Mouse (Mus musculus) MN1 (cell line): ENCODE measurements around the gene Eif4a2.
A peak's percentile ranks its signal among the peaks of the same experiment; 100 is the strongest.

Experiments
- DNase-seq: peaks from one replicate; pipeline ENCODE4 v3.0.0-alpha.2; 2016; ENCODE audit warnings: low spot score

Eif4a2 gene

DNA sequence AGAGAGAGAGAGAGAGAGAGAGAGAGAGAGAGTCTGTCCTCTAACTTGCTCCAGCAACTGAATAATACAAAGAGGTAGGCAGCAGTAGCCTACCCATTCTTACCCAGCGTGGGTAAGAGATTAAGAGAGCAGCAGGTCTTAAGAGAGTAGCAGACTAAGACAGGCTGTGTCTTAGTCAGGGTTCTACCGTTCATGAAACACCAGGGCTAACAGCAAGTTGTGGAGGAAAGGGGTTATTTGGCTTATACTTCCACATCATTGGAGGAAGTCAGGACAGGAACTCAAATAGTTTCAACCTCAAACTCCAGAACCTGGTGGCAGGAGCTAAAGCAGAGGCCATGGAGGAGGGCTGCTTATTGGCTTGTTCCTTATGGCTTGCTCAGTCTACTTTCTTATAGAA is 3.4 kb upstream of the Eif4a2 start:
- no peak for DNase-seq

DNA sequence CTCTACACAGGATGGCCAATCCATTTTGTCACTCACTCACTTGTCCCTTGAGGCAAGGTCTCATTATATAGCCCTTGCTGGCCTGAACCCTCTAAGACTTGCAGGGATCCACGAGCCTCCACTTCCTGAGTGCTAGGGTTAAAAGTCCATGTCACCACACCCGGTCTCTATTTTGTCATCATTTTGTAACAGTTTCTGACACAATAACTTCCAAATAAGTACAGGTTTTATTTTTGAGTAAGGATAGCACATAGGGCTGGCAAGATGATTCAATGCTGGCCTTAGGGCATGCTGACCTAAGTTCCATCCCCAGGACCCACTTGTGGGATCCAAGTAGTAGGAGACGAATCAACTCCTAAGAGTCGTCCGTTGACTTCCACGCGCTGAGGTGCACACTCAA is 1.1 kb upstream of the Eif4a2 start:
- DNase-seq: no peak

DNA sequence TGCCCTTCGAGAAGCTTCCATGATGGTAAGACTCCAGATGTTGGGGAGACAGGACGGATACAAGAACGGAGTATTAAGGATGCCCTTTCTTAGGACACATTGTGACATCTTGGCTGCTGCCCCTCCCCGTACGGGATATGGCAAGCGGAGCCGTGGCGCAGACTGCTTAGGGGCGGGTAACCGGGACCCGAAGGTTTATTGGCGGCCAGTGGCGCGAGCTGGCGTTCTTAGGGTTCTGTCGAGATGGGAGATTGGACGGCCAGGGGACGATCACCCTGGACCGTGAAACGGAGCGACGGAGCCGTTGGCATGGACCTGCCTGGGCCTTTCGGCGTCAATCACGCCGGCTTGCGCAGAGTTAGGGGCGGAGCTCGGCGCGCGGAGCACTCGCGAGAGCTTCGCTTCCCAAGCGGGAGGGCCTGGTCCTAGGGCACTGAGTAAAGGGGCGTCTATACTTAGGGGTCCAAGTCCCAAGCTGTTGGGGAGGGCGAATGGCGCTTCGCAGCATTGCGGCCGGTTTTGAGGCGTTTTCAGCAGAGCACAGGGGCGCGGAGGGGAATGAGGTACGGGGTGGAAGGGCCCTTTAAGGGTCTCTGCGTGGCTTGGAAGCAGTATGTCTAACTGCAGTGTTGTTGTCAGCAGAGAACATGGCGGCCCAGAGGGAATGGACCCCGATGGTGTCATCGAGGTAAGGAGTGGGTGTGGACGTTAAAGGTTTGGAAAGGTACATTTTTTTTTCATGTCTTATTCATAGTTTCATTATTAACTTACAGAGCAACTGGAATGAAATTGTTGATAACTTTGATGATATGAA is 909 bp downstream of the Eif4a2 start:
- DNase-seq: peak; percentile 83

DNA sequence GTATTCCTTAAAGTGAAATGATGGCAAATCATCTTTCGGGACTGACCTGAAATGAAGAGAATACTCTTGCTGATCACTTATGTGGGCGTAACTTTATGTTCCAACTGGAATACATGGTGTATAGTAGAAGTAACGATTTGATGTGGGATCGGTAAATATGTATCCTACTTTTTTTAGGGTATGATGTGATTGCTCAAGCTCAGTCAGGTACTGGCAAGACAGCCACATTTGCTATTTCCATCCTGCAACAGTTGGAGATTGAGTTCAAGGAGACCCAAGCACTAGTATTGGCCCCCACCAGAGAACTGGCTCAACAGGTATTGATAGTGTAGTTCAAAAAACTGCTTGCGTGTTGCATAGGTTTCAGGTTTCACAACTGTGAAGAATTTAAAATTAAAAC is 1.7 kb downstream of the Eif4a2 start:
- no peak for DNase-seq

DNA sequence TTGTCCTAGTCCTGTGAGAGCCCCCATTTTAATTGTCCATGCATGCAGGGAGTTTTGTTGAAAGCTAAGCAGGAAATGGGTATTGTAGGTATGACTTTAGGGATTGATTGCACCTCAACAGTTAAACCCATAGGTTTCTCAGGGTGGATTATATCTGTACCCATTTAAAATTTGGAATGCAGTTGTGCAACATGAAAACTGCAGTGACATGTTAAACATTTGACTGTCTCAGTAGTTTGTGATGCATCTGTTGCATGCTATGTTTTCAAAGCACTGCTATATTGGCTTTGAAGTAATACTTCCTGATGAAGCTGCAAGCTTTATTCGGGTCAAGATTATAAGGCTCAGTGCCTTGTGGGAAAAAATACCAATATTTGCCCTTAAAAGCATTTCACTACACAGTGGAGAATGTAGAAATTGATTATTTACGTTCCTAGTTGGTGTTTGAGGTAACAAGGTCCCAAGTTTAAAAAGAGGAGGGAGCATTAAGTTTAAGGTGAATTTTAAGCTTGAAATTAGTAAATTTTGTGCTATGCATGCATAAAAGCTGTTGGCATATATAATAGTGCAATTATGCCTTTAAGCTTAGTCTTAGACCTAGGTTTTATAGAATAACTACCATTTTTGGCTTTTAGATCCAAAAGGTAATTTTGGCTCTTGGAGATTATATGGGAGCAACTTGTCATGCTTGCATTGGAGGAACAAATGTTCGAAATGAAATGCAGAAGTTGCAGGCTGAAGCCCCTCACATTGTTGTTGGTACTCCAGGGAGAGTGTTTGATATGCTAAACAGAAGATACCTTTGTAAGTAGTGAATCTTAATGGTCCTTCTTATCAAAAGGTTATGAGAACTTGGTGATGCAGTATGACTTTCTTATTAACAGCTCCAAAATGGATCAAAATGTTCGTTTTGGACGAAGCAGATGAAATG is 2.4 kb downstream of the Eif4a2 start:
- DNase-seq: no peak

DNA sequence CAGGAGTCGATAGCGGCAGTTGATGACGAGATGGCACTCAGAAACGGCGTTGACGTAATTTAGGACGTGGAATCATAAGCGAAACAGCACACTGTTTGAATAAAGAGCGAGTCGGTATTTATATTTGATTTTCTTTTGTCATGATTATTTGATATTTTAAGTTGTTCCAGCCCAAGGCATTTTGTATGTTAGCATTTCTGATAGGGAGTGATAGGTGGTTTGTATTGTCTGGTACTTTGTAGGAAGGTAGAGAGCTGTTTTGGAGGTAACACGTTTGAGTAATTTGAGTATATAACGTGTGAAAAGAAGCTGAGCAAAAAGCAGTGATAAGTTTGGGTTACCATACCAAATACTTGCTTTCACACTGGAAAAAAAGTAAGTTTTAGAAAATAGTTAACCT is 5.1 kb downstream of the Eif4a2 start:
- DNase-seq: no peak

DNA sequence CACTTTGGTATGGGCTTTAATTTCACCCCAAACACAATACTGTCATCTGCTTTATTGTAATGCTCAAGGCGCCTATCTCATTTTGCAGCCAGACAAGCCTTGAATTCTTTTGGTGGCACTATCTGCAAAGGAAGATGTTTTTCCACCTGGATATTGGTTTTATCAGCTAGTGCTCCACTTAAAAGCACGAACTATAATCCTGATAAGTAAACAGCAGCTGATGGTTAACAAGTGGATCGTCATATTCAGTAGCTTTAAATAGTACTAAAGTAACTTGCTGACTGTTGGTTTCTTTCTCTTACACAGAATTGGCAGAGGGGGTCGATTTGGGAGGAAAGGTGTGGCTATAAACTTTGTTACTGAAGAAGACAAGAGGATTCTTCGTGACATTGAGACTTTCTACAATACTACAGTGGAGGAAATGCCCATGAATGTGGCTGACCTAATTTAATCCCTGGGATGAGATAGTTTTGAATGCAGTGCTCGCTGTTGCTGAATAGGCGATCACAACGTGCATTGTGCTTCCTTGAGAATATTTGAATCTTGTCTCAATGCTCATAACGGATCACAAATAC is 5.7 kb downstream of the Eif4a2 start:
- DNase-seq: no peak

DNA sequence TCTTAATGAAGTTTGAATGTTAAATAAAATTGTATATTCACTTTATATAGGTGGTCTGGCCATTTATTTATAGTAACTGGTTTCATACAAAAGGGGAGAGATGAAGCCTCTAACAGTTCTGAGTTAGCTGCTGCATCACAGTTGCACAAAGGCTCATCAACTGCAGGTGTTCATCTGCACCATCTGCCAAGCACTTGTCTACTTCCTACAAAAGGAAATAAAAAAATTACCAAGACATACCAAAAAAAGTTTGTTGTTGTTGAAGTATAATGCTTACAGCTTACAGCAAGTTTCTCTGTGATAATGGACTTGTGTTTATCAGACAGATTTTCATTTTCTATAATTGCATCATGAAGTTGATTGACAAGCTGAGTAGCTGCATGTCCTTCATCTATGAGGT is 6.7 kb downstream of the Eif4a2 start:
- DNase-seq: no peak

DNA sequence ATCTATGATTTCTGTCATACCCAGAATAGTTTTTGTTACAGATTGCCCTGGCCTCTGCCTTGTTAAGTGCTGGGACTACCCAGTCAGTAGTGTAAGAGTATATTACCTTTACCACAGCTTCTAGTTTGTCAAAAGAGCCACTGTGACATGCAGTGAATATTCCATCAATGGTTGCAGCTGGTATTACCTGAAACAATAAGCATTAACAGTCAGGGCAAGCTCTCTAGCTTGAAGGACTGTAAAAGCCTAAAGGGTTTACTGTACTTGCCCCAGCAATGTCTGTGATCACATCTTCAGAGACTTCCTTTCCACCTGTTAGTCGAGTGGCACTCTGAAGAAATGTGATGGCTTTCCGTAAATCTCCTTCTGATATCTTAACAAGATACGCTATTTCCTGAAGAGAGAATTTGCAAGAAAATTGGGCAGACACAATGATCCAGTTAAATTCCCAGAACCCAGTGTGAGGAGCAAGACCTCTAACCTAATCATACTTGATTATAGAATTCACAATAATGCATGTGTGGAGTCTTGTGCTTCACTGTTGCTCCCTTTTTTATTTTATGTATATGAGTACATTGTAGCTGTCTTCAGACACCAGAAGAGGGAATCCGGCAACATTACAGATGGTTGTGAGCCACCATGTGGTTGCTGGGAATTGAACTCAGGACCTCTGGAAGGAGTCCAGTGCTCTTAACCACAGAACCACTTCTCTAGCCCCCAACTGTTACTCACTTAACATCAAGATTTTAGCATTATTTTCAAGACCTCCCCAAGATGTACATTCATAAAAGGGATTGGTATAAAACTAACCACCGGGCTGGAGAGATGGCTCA is 7.3 kb downstream of the Eif4a2 start:
- DNase-seq: no peak

DNA sequence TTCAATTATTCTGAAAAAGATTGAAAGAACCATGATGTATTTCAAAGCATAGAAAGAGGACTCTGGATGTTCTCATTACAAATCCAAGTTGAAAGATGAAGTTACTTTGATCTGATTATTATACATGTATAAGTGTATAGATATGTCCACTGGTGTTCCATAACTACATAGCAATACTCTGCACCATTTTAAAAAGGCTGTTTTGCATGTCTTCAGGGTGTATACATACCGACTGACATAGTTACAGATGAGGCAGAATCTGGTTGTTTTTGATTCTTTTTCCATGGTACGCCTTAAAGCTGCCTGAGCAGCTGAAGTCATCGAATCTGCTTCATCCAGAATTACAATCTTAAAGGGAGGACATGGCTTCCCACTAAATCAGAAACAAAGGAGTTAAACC is 8.2 kb downstream of the Eif4a2 start:
- no peak for DNase-seq

DNA sequence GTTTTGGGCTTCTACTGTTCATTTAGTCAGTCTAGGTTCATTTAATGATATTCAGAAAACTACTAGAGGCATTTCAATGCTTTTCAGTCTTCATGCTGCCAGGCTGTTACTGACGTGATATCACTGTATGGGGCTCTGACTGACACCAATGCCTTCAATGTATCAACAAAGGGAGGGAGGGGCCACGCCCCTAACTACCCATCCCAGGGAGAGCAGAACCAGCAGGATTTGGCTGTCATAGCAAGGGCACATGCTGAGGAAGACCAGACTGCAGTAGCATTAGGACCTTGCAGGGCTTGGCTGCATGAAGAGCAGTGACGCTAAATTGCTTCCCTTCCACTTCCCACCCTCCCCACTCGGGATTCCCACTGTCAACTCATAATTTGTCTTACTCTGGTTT is 9.9 kb downstream of the Eif4a2 start:
- DNase-seq: no peak

DNA sequence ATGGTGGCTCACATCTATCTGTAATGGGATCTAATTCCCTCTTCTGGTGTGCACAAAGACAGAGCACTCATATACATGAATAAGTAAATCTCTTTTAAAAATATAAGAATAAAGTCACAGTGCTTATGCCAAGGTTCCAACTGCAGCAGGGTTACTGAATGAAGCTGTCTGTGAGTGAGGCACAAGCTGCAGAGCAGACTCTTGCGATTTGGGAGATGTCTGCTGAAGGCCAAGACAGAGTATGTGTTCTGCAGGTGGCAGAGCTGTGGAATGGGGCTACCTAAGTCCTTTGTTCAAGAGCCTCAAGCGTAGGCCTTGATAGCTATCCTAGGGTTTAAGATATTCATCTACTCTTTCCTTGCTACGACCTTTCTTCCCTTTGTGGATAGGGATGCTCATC is 15.2 kb downstream of the Eif4a2 start:
- no peak for DNase-seq

DNA sequence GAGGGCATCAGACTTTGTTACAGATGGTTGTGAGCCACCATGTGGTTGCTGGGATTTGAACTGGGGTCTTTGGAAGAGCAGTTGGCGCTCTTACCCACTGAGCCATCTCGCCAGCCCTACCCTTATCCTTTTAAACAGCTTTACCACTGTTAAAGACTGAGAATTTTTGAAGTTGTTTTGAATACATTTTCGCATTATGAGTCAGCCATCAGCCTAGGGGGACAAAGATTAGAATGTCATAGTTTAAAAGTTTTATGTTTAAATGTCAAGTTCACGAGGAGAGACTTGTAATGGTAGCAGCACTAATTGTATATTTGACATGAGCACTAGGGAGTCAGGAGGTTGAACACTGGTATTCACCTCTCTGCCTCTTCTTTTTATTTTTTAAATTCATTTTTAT is 15.9 kb downstream of the Eif4a2 start:
- no peak for DNase-seq

DNA sequence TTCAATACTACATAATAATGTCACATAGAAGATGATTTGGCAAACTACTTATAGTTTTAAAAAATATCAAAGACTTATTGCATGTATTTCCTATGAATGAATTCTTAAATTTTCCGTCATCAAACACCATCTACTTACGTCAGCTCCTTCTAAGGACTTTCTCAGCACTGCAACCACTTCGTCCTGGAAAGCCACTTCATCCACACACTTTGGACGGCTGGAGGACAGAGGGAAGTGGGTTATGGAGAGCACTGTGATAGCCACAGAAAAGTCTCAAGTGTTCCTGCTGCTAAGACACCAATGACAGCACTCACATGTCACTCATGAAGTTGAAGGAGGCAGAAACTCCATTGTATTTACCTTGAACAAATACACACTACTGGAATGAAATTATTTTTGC is 17.2 kb downstream of the Eif4a2 start:
- no peak for DNase-seq

DNA sequence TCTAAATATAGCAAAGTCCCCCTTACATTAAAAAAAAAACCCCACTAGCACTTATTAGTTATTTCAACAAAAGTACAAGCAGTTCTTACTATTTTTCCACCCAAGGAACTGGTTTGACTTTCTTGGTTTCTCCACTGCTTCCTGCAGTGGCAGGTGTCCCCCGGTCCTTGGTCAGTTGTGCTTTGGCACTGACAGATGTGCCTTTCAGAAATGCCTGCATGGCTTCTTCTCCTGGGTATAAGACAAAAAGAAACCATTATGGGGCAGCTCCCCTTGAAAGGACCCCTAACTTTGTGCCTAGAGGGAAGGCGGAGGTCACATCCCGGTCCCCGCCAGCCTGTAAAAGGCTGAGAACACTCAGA is 20.0 kb downstream of the Eif4a2 start:
- no peak for DNase-seq

DNA sequence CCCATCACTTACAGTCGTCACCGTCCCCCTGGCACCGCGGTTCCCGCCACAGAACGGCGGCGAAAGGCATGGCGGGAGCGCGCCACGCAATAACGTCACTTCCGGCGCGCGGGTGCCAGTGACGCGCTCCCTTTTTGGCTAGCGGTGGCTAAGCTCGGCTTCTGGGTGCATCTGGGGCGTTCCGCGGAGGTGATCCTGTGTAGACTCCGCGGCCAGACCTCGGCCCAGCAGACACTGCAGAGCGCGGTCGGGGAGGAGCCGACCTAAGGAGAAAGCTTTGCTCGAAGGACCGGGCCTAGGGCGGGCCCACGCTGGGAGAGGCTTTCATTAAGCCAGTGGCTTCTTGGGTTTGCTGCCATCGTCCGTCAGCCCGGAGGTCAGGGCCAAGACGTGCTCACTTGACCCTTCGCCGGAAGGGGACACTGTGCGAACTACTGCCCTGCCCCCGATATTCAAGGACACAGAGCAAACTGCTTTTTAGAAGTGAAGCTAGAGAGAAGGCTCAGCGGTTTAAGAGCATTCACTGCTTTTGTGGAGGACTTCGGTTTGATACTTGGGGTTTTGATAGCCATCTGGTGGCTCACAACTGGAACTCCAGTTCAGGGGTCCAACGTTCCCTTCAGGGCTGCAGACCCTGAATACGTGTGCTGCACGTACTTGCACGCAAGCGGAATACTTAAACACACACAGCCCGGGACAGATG is 20.6 kb downstream of the Eif4a2 start, which contains the start of gene Rfc4:
Gene Rfc4 (minus strand): TSS at position 65 of the 703 bp plus-strand sequence.
- DNase-seq: peak; percentile 88

DNA sequence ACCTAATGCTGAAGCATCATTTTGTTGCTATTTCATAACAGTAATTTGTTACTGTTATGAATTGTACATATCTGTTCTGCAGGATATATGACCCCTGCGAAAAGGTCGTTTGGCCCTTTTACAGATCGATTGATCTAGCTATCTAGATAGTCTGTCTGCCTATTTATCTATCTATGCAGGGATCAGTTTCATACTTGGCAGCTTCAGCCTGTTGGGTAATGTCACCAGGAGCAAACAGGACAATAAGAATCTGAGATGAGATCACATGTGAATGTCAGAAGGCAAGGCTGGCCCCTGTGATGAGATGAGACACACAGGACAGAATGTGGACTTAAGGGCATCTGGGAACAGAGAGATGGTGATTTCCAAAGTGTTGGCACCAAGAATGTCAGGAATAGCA is 23.1 kb downstream of the Eif4a2 start:
- no peak for DNase-seq

DNA sequence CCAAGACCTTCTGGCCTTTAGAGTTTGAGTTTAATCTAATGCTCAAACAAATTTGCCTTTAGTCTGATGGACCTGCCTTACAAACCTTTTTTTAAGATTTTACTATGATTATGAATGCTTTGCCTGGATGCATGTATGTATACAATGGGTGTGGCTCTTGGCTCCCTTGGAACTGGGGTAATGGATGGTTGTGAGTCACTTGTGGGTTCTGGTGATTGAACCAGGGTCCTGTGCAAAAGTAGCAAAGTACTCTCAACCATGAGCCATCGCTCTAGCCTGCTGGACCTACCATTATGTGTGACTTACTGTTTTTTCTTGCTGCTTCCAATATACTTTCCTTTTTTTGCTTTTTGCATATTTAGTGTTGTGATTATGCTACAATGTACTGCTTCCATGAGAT is 25.1 kb downstream of the Eif4a2 start:
- DNase-seq: no peak

DNA sequence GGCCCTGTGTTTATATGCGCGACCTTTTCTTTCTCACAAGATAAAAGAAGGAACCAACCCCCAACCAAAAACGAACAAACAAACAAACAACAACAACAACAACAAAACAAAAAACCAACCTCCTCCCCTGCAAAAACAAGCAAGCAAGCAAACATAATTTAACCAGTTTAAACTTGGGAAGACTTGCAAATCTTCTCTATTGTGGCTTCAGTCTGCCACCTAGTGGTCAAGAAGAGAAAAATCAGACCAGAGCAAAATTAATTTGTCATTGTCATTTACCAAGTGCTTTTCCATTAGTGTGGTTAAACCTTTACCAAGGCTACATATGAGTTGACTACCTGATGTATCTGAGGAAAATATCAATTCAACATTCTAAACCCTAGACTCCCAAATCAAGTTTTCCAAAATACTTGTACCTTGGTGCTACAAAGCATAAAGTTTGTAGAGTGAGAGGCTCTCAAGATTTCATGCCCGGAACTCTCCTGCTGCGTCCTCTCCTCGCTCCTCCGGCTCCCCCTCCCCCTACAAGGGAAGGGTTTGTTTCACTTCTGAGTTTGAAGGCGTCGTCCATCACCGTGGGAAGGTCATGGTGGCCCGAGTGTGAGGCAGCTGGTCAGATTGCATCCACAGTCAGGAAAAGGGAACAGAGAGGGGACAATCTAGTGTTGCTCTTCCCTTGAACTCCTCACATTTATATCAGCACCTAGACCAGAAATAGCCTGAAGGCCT is 28.3 kb downstream of the Eif4a2 start:
- peak; percentile 51 for DNase-seq

DNA sequence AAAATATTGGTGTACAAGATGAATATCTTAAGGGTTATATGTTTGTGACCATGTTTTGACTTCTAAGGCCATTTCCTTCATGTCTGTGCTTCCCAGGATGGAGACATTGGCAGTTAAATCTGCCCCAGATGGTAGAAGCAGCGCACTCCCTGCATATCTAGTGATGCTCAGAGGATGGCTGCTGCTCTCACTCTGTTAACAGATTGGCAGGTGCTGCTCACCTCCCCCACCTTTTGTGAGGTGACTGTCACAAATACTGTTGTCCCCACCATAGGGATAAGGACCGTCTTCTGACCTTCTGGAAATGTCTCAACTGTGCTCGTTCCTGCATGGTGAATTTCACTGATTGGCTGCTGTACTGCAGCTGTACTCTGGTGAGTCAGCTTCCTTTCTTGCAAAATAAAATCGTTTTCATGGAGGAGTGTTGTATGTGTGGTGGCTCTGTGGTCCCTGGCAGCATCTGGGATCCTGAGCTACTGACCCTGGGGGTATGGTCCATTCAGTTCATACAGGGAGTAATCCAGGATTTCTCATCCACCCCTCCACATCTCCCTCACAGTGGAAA is 29.2 kb downstream of the Eif4a2 start:
- DNase-seq: no peak
